Mouse (Mus musculus) gonadal fat pad, adult 2 months (tissue): ENCODE data around the gene Klf14. TPM values are rescaled to one million over a fixed set of nuclear protein-coding genes. Genes with fewer than 3 reads are reported as not detected.

Experiments
- DNase-seq: peaks from one replicate; pipeline ENCODE4 v3.0.0-alpha.2; 2012; ENCODE audit warnings: low read depth
- polyA plus RNA-seq: library from polyadenylated mRNA; depleted of rRNA; stranded (reverse); fragments of >200 nt; gene quantifications from 2 replicates; pipeline ENCODE4 v1.2.3, GENCODE M21; 2012; rRNA removed

The Klf14 gene
- polyA plus RNA-seq: 0.22 and 1.4 TPM in 2 replicates

GRCm38 (mm10) chr6:30958736-30959540 is at the start of gene Klf14:
TSS of gene Klf14 (minus strand) at chr6:30959078.
- no peak for DNase-seq

- no peak for DNase-seq
Measured at GRCm38 (mm10) chr6:31006111-31006600, 47.3 kb upstream of the Klf14 start.

GRCm38 (mm10) chr6:30986393-30986792 is 27.5 kb upstream of the Klf14 start:
- DNase-seq: no peak

DNA sequence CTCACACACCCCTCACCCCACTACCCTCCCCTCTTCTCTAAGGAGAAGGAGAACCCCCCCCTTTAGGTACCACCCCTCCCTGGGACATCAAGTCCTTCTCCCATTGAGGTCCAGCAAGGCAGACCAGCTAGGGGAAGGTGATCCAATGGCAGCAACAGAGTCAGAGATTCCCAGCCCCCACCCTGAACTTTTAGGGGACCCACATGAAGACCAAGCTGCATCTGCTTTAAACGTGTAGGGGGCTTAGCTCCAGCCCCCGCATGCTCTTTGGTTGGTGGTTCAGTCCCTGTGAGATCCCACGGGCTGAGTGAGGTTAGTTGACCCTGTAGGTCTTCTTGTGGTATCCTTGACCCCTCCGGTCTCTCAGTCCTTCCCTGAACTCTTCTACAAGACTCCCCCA is 24.1 kb upstream of the Klf14 start:
- DNase-seq: no peak

DNA sequence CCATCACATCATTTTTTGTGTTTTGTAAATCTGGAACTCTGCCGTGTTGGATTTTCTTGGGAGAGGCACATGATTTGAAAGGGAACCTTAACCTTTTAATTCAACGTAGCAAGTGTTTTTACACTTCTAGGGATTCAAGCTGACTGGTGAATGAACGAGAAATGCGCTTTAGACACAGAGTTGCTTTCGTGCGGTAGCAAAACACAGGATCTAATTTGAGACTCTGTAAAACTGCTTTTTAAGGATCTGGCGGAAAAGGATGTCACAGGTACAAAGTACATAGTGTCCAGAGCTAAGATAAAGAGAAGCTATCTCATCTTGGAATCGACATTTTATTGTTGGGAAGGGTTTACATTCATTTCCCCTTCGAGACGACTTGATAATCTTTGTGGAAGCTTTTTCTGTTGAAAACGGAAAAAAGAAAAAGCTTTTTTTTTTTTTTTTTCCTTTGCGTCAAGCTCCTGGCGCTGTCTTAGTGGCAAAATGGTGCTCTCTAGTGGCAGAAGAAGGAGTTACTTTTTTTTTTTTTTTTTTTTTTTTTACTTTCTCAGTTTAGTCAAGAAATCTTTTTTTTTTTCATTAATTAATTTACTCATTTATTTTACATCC is 23.6 kb upstream of the Klf14 start:
- no peak for DNase-seq

DNA sequence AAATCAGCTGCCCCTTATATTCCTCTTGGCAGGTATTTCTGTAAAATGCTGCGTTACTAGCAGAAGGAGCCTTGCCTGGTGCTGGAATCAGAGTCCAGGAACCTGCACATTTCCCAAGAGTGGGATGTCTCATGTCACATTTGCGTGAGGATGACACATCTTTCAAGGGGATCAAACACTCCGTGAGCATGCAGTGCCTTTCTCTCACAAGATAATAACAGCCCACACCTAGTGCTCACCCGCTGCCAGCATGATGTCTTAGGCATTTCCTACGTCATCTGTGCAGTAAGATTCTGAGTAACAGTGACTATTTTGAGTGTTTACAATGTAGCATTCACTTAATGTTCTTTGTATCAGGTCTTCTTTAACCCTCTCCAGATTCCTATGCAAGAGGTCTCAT is 22.5 kb upstream of the Klf14 start:
- no peak for DNase-seq

DNA sequence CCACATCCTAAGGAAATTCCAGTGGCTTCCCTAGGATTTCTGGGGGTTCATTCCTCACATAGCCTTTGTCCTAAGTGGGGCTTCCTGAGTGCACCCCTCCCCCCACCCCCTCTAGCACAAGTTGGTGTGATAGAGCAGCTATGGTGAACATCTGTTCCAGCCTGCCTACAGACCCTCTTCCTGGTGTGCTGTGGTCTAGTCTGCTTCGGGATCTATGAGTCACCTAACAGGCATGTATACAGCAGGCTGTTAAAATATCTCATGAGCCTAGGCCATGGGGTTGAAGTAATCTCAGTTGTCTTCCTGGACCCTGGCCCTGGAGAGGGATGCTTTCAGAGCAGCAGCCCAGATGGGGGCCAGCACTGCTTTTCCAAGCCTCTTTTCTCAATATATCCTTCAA is 19.7 kb upstream of the Klf14 start:
- no peak for DNase-seq

DNA sequence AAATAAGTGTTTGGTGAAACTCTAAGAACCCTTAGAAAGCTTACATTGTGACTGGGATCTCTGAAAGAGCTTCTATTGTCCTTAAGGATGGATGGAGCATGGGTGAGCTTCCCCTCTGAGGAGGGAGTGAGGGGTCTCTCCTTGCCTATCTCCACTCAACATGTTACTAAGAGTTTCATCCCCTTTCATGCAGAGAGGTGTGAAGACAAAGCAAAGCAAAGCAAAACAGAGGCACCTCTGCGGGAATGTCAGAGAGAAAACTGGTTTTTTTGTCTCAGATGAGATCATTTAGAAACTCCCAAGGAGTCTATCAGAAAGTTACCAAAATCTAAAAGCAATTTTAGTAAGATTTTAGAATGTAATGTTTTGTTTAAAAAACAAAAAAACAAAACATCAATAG is 13.2 kb upstream of the Klf14 start:
- no peak for DNase-seq

DNA sequence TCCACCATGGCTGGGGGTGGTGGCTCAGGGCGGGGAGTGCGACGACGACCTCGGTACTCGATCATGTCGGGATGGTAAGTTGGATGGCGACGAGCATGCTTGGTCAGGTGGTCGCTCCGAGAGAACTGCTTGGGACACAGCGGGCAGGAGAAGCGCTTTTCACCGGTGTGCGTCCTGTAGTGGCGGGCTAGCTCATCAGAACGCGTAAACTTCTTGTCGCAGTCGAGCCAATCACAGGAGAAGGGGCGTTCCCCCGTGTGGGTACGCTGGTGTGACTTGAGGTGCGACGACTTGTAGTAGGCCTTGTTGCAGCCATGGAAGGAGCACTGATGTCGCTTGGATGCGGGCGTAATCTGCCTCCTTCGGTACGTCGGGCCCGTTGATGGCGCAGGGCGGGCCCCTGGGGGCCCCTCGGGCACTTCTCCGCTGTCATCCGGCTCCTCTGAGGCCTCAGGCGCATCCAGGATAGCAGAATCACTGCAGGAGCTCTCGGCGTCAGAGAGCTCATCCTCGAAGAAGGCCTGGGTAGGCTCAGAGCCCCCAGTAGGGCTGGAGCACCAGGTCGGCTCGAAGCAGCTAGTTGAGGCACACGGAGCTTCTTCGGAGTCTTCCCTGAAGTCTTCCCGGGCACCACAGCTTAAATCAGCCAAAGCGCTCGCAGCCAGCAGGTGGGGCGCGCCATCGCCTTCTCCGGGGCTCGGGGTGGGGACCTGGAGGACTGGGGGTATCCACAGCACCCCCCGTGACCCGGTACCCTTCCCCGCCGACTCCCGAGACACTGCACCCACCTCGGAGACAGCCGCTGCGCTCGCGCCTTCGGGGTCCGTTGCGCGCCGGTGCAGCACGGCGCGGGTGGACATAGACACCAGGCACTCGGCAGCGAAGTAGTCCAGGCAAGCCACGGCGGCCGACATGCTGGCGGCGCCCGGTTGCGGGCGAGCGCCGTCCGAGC is 818 bp downstream of the Klf14 start:
- DNase-seq: no peak

DNA sequence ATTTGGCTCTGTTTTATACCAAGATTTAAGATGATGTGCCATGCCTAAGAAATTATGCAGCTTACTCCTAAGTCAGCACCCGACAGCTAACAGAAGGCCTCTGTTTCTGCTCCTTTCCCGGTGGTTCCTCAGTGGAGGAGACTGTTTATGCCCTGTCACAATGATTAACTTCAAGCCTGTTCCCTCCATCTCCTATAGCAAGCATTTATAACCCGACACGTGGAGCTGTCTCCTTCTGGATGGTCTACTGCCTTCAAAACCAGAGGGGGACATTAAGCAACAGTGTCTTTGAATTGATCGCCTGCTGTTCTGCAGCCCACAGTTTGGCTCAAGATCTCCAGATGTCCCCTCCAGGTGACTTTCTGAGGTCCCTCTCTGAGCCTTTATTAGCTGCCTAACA is 19.6 kb downstream of the Klf14 start:
- no peak for DNase-seq

DNA sequence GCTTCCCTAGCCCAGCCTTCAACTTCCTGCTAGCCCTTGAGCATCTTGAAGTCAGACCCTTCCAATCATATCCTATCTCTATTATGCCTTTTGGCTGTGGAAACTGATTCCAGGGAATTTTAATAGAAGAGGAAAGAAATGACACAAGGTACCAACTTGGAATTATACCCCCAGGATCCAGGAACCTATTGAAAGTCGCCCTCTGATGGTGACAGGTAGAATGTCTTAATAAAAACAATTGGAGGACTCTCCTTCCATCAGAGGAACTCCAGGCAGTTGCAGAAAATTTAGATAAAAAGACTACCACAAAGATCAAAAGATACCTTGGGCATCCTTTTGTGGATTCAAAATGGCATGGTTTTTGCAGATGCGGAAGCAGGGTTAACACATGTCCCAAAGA is 36.1 kb downstream of the Klf14 start:
- no peak for DNase-seq

GRCm38 (mm10) chr6:30921826-30922225 is 37.1 kb downstream of the Klf14 start:
- no peak for DNase-seq

GRCm38 (mm10) chr6:30920834-30921675 is 37.8 kb downstream of the Klf14 start:
- no peak for DNase-seq

- no peak for DNase-seq
Measured at GRCm38 (mm10) chr6:30915473-30915872, 43.4 kb downstream of the Klf14 start, which contains the start of gene Tsga13. TSS of gene Tsga13 (minus strand) at chr6:30915573.

- no peak for DNase-seq
Measured at GRCm38 (mm10) chr6:30907970-30908369, 50.9 kb downstream of the Klf14 start.

Other genes with a start within 250 kb of the Klf14 start
- 268 and 948 TPM in 2 replicates for gene Mest, start 235.5 kb downstream of the Klf14 start, polyA plus RNA-seq
- gene Copg2, start 62.3 kb downstream of the Klf14 start, polyA plus RNA-seq: 26.8 and 26.9 TPM in 2 replicates
- gene Tsga13, start 43.5 kb downstream of the Klf14 start, polyA plus RNA-seq: 0.31 and 0.65 TPM in 2 replicates